Mouse (Mus musculus): ENCODE measurements around the gene Esm1.
"Not testable (repeated sequence)": the region's sequence is repeated elsewhere in the genome, so short reads cannot be mapped to it uniquely, and the experiment has no call there.

Gene Esm1

GRCm38 (mm10) chr13:113227666-113228463 is 18.4 kb downstream of the Esm1 start:
- no peak for DNase-seq (ENCODE audit: low read depth, low spot score)

GRCm38 (mm10) chr13:113242129-113242528 is 32.7 kb downstream of the Esm1 start:
- no peak for DNase-seq (ENCODE audit: low read depth, low spot score)

GRCm38 (mm10) chr13:113245025-113245424 is 35.6 kb downstream of the Esm1 start:
- DNase-seq (ENCODE audit: low read depth, low spot score), result no peak

GRCm38 (mm10) chr13:113252580-113252979 is 43.1 kb downstream of the Esm1 start:
- not testable (repeated sequence) for DNase-seq (ENCODE audit: low read depth, low spot score)

GRCm38 (mm10) chr13:113256766-113257165 is 47.3 kb downstream of the Esm1 start:
- no peak for DNase-seq (ENCODE audit: low read depth, low spot score)

GRCm38 (mm10) chr13:113257190-113257589 is 47.7 kb downstream of the Esm1 start:
- no peak for DNase-seq (ENCODE audit: low read depth, low spot score)

GRCm38 (mm10) chr13:113259237-113259636 is 49.8 kb downstream of the Esm1 start:
- DNase-seq (ENCODE audit: low read depth, low spot score), result no peak

GRCm38 (mm10) chr13:113262822-113263221 is 53.4 kb downstream of the Esm1 start:
- DNase-seq (ENCODE audit: low read depth, low spot score), result no peak

- DNase-seq (ENCODE audit: low read depth, low spot score), result no peak
Measured at GRCm38 (mm10) chr13:113265257-113265656, 55.8 kb downstream of the Esm1 start.

- DNase-seq (ENCODE audit: low read depth, low spot score), result no peak
Measured at GRCm38 (mm10) chr13:113266495-113266951, 57.1 kb downstream of the Esm1 start.

GRCm38 (mm10) chr13:113267204-113267603 is 57.7 kb downstream of the Esm1 start:
- DNase-seq (ENCODE audit: low read depth, low spot score), result no peak
